Mouse (Mus musculus) limb, embryonic 13.5 days (tissue): ENCODE results near the gene Cpm. TPM values are rescaled to one million over a fixed set of nuclear protein-coding genes. Genes with fewer than 3 reads are reported as not detected.

ENCODE experiments used
- ATAC-seq: fragments of 200-750 bp; cut with Nextera tagmentation; 2 replicates; pipeline ENCODE4 v1.8.0; 2017; ENCODE audit warnings: low read depth, moderate number of reproducible peaks, moderate TSS enrichment; ENCODE audit not compliant: low FRiP score
- H3K27ac ChIP-seq: fragments of 300-500 bp; sonication (generic); 2 replicates; pipeline ENCODE4 v1.5.1; 2015; ENCODE audit warnings: inconsistent platforms, mild to moderate bottlenecking, moderate library complexity
- H3K27me3 ChIP-seq: fragments of 300-500 bp; sonication (generic); 2 replicates; pipeline ENCODE4 v1.6.1; 2015; ENCODE audit warnings: mild to moderate bottlenecking, inconsistent platforms
- H3K36me3 ChIP-seq: fragments of 300-500 bp; sonication (generic); 2 replicates; pipeline ENCODE4 v1.6.1; 2015; ENCODE audit warnings: inconsistent platforms, mild to moderate bottlenecking, moderate library complexity
- H3K4me1 ChIP-seq: fragments of 300-500 bp; sonication (generic); 2 replicates; pipeline ENCODE4 v1.6.1; 2015; ENCODE audit warnings: inconsistent platforms
- H3K4me2 ChIP-seq: fragments of 300-500 bp; sonication (generic); replicated peaks from 2 replicates; pipeline ENCODE4 v1.6.1; 2015; ENCODE audit warnings: inconsistent platforms, mild to moderate bottlenecking, moderate library complexity
- H3K4me3 ChIP-seq: fragments of 300-500 bp; sonication (generic); 2 replicates; pipeline ENCODE4 v1.5.1; 2015; ENCODE audit warnings: moderate library complexity, mild to moderate bottlenecking, inconsistent platforms
- H3K9ac ChIP-seq: fragments of 300-500 bp; sonication (generic); 2 replicates; pipeline ENCODE4 v1.6.1; 2015; ENCODE audit warnings: mild to moderate bottlenecking, inconsistent platforms
- H3K9me3 ChIP-seq: fragments of 300-500 bp; sonication (generic); 2 replicates; pipeline ENCODE4 v1.6.1; 2016; ENCODE audit warnings: inconsistent platforms
- WGBS: fragments of 180-500 bp; shearing (Covaris S2); methylation state at CpG from one replicate; pipeline ENCODE4 v1.1.7; 2015; 5-methylcytosine and 5-hydroxymethylcytosine counted together
- polyA plus RNA-seq: library from polyadenylated mRNA; unstranded; fragments of >200 nt; fragmentation: Nextera tagmentation; extraction: Ambion mirVana; gene quantifications from 2 replicates; pipeline ENCODE4 v1.2.1, GENCODE M21; 2015

The Cpm gene
- polyA plus RNA-seq, 1 experiment from 2014 or later, result 42.8 TPM

DNA sequence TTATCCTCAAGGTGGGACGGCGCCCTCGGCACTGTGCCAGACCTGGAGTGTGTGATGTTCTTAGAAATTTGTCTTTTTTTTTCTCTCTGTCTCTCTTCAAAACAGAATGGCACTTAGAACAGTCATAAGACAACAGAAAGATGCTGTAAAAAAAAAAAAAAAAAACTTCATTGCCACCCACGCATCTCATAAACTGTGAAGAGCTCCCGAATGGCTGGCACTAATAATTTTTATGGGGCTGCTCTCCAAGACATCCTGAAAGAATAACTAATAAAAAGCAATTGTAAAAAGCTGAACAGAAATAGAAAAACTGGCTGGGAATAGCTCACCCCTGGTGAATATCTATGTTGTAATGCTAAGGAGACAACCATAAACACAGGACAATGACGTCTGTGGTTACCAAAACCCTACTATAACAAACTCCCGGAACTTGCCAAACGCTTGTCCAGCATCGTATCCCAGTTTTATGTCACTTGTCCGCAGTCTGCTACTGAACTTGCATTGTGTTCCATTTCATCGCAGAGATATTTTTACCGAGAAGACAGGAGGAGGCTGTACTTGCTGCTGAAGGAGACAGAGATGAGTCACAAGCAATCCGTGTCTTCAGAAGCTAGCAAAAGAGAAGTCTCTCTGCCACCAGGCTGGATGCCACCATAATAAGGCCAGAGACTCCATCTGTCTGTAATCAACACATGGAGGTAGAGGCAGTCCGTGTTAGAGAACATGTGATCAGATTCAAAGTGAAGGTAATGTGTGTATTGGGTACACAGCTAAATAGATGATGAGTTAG, 25.3 kb upstream of the Cpm start:
- 0 out of 2 replicates have a peak, but pooled peaks cover 4% of the 10 kb centered on the region for H3K4me1 ChIP-seq
- no peaks in the 10 kb centered on the region for H3K36me3 ChIP-seq
- no peak overlapping the region for H3K4me2 ChIP-seq
- 57% methylated on average over 14 of the region's 14 CpGs for WGBS
- H3K9ac ChIP-seq, result no peak overlapping the region
- no peak for ATAC-seq
- H3K27ac ChIP-seq, result no peak overlapping the region
- no peak overlapping the region for H3K4me3 ChIP-seq
- H3K9me3 ChIP-seq, result no peaks in the 10 kb centered on the region
- no peaks in the 10 kb centered on the region for H3K27me3 ChIP-seq

DNA sequence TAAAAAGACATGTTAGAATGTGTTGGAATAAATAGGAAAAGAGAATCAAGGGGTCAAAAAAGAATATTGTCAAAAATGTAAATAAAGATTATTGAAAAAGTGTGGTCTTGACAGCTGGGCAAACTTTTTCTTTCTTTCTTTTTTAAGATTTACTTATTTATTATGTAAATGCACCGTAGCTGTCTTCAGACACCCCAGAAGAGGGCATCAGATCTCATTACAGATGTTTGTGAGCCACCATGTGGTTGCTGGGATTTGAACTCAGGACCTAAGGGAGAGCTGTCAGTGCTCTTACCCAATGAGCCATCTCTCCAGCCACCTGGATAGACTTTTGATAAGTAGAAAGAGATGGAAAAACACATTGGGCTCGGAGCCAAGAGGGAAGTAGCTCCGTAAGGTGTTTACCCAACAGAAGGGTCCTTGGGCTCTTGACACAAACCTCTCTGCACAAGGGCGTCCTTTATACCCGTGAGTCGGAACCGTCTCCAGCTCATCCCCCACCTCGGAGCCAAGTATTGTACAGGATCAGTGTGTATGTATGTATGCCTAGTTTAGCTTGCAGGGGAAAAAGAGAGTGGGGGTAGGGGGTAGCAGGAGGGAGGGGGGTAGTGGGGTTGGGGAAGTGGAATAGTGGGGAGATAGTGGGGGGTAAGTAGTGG, 24.5 kb upstream of the Cpm start:
- H3K9ac ChIP-seq, result no peak overlapping the region
- H3K27ac ChIP-seq, result no peak overlapping the region
- 0 out of 2 replicates have a peak, but pooled peaks cover 4% of the 10 kb centered on the region for H3K4me1 ChIP-seq
- H3K4me3 ChIP-seq, result no peak overlapping the region
- no peaks in the 10 kb centered on the region for H3K9me3 ChIP-seq
- no peaks in the 10 kb centered on the region for H3K27me3 ChIP-seq
- no peak overlapping the region for H3K4me2 ChIP-seq
- ATAC-seq, result no peak
- 87% methylated on average over 8 of the region's 8 CpGs for WGBS
- H3K36me3 ChIP-seq, result no peaks in the 10 kb centered on the region

DNA sequence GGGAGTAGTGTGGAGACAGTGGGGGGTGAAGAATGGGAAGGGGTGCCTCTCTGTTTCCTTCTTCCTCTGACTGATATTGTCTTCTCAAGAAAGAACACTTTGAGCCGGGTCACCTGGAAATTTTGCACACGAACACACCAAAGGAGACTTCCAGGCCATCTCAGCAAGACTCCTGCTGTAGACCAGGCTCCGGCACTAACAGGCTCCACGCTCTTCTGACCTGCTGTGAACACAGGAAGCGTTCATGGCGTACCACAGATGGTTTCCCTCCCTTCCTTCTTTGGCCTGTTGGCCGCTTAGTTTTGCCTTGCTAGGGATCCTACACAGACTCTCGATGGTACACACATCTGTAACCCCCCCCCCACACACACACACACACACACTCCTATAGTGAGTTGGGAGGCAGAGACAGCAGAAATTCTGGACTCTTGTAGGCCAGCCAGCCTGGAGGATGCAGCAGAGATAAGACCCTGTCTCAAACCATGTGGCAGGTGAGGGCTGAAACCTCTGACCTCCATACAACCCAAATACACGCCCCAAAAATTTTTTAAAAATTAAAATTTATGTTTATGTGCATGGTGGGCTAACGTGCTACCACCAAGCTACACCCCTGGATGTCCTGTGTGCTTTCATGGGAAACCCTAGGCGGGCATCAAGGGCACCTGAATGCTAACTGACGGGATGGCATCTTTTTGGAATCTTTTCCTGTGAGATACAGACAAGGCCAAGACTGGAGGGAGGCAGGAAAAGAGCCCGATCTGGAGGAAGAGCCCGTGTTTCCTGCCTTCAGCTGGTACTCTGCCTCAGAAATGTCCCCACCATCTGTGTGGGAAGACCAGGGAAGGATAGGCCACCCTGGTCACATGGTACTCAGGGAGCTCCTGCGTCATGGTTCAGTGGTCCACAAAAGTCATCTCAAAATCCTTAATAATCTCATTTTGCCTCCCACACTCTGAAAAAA, 23.7 kb upstream of the Cpm start:
- WGBS, result 82% methylated on average over 15 of the region's 15 CpGs
- H3K27ac ChIP-seq, result no peak overlapping the region
- no peaks in the 10 kb centered on the region for H3K9me3 ChIP-seq
- H3K4me1 ChIP-seq, result 0 out of 2 replicates have a peak, but pooled peaks cover 4% of the 10 kb centered on the region
- no peak overlapping the region for H3K4me2 ChIP-seq
- ATAC-seq, result no peak
- no peaks in the 10 kb centered on the region for H3K27me3 ChIP-seq
- H3K9ac ChIP-seq, result no peak overlapping the region
- H3K4me3 ChIP-seq, result no peak overlapping the region
- no peaks in the 10 kb centered on the region for H3K36me3 ChIP-seq

DNA sequence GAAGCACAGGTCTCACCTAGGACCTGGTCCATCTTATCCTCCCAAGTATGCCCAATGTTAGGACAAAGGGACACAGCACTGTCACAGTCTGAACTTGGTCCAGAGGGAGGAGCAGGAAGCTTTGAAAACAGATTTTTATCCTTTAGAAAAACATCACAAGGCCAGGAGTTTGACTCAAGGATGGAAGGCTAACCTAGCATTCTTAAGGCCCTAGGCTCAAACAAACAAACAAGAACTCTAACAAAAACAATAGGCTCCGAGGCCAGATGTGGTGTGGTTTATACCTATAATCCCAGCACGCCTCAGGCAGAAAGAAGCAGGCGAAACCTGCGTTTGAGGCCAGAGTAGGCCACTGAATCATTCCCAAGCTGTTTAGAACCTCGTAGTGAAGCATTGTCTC, 22.9 kb upstream of the Cpm start:
- ATAC-seq, result no peak
- Histone ChIP-seq H3K36me3 (no peaks in the 10 kb centered on the region), H3K4me2 (no peak overlapping the region), H3K4me3 (no peak overlapping the region), H3K9me3 (no peaks in the 10 kb centered on the region), H3K9ac (no peak overlapping the region), H3K27ac (no peak overlapping the region), H3K4me1 (0 out of 2 replicates have a peak, but pooled peaks cover 4% of the 10 kb centered on the region), H3K27me3 (no peaks in the 10 kb centered on the region)
- WGBS, result 76% methylated on average over 5 of the region's 5 CpGs

DNA sequence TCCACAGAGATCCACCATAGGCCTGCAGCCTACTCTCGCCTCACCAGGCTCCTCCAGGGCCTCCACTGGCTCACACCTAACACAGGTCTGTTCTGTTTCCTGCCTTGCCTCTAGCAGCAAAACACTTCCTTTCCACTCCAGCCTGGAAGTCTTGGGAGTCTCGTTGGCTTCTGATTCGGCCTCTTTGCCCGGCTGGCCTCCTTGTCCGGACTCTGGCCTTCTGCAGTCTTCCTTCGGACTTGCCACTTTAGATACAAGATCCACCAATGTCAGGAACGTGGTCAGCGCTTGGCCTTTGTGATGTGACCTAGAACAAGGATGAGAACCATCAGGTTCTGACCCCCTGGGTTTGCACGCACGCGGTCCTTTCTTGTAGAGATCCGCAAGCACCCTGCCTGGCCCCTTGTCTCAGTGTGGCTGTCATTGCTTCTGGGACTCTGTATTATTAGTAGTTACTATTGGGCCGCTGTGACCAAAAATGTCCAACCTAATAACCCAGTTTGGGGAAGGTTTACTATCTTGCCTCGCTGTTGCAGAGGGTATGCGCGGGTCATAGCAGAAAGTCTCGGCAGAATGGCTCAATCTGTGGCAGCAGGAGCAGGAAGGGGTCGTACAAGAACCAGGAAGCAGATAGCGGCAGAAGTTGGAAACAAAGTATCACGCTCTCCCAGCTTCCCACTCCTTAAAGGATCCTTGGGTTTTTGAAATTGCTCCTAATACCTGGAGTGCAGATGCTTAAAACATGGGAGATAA, 22.1 kb upstream of the Cpm start:
- no peak overlapping the region for H3K4me3 ChIP-seq
- no peak overlapping the region for H3K27ac ChIP-seq
- ATAC-seq, result no peak
- WGBS, result 90% methylated on average over 20 of the region's 20 CpGs
- 0 out of 2 replicates have a peak, but pooled peaks cover 4% of the 10 kb centered on the region for H3K4me1 ChIP-seq
- H3K27me3 ChIP-seq, result no peaks in the 10 kb centered on the region
- no peak overlapping the region for H3K9ac ChIP-seq
- no peaks in the 10 kb centered on the region for H3K9me3 ChIP-seq
- H3K36me3 ChIP-seq, result no peaks in the 10 kb centered on the region
- no peak overlapping the region for H3K4me2 ChIP-seq

DNA sequence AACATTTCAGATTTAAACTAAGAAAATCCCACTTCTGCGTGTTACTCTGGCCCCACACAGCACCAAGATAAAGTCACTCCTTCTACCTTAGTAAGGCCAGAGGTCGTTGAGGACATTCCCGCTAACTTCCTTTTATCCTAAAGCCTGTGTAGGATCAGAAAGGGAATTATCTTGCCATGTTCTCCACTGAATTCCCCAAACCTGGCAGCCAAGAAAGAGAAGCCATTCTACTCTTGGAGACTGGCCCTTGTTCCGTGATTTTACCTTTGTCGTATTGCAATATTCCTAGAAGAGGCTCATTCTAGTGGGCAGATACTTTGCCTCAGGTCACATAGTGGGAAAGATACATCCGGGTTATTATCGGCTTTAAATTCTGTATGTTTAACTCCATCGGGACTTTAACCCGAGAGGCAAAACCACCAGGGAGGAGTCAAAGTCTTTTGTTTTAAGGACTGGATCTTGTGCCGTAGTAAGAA, 21.5 kb upstream of the Cpm start:
- no peaks in the 10 kb centered on the region for H3K36me3 ChIP-seq
- no peak overlapping the region for H3K4me2 ChIP-seq
- H3K27ac ChIP-seq, result no peak overlapping the region
- H3K4me1 ChIP-seq, result 0 out of 2 replicates have a peak, but pooled peaks cover 4% of the 10 kb centered on the region
- no peaks in the 10 kb centered on the region for H3K27me3 ChIP-seq
- no peak overlapping the region for H3K4me3 ChIP-seq
- no peak for ATAC-seq
- H3K9me3 ChIP-seq, result no peaks in the 10 kb centered on the region
- H3K9ac ChIP-seq, result no peak overlapping the region
- WGBS, result 92% methylated on average over 10 of the region's 10 CpGs

DNA sequence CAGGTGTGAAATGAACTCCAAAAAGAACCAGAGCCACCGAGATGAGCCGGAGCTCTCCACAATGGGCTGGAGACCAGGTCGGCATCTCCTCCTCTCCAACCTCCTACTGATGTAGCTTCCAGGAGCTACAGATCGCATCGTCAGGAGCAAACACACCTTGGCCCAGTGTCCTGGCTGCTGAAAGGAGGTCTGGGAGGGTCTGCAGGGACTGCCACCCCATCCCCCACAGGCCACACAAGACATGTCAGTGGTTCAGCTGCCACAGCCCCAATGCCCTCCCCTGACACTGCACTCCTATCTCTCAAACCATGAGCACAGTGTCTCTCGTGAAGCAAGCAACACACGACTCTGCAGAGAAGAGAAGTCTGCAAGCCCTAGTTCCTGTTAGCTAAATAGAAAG, 20.8 kb upstream of the Cpm start:
- Histone ChIP-seq H3K36me3 (no peaks in the 10 kb centered on the region), H3K4me1 (0 out of 2 replicates have a peak, but pooled peaks cover 4% of the 10 kb centered on the region), H3K27me3 (no peaks in the 10 kb centered on the region), H3K27ac (no peak overlapping the region), H3K9ac (no peak overlapping the region), H3K9me3 (no peaks in the 10 kb centered on the region), H3K4me2 (no peak overlapping the region), H3K4me3 (no peak overlapping the region)
- no peak for ATAC-seq
- 92% methylated on average over 7 of the region's 7 CpGs for WGBS

DNA sequence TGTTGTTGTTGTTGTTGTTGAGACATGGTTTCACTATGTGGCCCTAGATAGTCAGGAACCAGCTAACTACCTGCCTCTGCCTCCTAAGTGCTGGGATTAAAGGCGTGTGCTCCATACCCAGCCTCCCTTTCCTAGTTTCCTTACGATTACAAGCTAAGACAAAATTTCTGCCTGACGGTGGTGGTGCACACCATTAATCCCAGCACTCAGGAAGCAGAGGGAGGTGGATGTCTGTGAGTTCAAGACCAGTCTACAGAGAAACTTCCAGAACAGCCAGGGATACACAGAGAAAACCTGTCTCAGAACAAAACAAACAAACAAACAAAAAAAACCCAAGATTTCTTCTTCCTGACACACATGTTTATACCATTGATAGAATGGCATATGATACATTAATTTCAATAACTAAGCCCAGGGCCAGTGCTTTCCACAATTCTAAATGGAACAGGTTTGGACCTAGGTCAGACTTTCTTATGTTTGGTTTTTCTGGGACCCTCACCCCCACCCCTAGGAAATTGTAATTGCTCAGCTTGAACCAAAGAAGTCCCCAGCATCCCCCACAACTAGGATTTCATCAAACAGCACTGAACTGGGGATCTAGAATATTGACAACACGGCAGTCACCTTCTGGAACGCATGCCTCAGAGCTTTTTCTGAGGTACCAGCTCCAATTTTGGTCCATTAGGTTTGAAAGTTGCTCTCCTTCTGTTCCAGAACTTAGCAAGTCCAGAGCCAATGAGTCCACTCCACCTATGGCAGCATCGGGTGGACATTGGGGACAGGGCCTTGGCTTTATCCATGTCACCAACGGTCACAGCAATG, 20.1 kb upstream of the Cpm start:
- ATAC-seq, result no peak
- WGBS, result 91% methylated on average over 7 of the region's 7 CpGs
- no peak overlapping the region for H3K4me3 ChIP-seq

DNA sequence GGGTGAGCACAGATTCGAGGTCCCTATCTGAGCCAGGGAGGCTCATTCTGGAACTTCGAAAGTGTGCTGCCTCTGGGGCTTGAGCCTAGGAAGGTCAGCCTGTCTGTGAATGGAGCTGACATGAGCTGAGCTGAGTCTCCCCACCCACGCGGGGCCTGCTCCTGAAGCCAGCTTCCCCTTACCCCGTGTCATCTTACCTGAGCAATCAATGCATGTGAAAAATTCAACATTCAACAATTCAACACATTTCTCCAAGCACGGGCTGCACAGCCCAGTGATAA, 19.6 kb upstream of the Cpm start:
- no peak overlapping the region for H3K4me3 ChIP-seq
- no peak overlapping the region for H3K4me2 ChIP-seq
- no peak overlapping the region for H3K27ac ChIP-seq
- H3K36me3 ChIP-seq, result no peaks in the 10 kb centered on the region
- no peaks in the 10 kb centered on the region for H3K4me1 ChIP-seq
- no peak overlapping the region for H3K9ac ChIP-seq
- no peak for ATAC-seq
- no peaks in the 10 kb centered on the region for H3K9me3 ChIP-seq
- H3K27me3 ChIP-seq, result no peaks in the 10 kb centered on the region
- WGBS, result 86% methylated on average over 6 of the region's 6 CpGs

More for the DNA sequence above, 20.1 kb upstream of the Cpm start:
- H3K9ac ChIP-seq, result no peak overlapping the region
- H3K9me3 ChIP-seq, result no peaks in the 10 kb centered on the region
- no peaks in the 10 kb centered on the region for H3K36me3 ChIP-seq
- H3K27me3 ChIP-seq, result no peaks in the 10 kb centered on the region
- 0 out of 2 replicates have a peak, but pooled peaks cover under 1% of the 10 kb centered on the region for H3K4me1 ChIP-seq
- H3K4me2 ChIP-seq, result no peak overlapping the region
- no peak overlapping the region for H3K27ac ChIP-seq

DNA sequence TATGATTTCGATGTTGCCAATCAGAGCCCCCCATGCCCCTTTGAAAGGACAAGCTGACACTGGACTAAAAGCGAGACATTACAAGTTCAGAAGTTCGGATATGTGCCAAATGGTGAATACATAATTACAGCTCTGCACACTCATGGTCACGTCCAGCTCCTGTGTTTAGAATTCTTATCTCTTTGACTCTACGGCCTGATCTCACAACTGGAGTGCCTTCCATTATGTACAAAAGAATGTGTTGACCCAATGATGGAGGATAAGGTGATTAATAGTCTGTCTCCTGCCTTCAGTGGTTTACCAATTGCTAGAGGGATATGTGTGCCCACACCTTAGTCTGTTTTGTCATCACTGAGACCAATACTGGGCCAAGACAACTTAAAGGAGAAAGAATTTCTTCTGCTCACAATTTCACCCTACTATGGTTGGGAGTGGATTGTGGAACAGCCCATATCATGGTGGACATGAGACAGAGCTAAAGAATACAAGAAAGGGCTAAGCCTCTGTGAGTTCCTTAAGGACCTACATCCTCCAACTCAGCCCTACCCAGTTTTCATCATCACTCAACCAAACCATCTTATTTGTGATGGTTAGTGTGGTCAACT, 19.0 kb upstream of the Cpm start:
- H3K36me3 ChIP-seq, result no peaks in the 10 kb centered on the region
- ATAC-seq, result no peak
- no peaks in the 10 kb centered on the region for H3K4me1 ChIP-seq
- H3K9ac ChIP-seq, result no peak overlapping the region
- WGBS, result 92% methylated on average over 5 of the region's 5 CpGs
- H3K4me3 ChIP-seq, result no peak overlapping the region
- no peak overlapping the region for H3K4me2 ChIP-seq
- H3K27me3 ChIP-seq, result no peaks in the 10 kb centered on the region
- H3K27ac ChIP-seq, result no peak overlapping the region
- no peaks in the 10 kb centered on the region for H3K9me3 ChIP-seq
